Mouse (Mus musculus) regulatory T cell (primary cell): ENCODE data around the gene Prdm12.

Source experiments
- in situ Hi-C: fragments of 300-600 bp; cut with MboI, MseI; formaldehyde crosslinking; loops from one replicate; pipeline ENCODE4 v1.15.1; 2025; ENCODE audit warnings: high pct_unique_total_duplicates

Prdm12 gene

DNA sequence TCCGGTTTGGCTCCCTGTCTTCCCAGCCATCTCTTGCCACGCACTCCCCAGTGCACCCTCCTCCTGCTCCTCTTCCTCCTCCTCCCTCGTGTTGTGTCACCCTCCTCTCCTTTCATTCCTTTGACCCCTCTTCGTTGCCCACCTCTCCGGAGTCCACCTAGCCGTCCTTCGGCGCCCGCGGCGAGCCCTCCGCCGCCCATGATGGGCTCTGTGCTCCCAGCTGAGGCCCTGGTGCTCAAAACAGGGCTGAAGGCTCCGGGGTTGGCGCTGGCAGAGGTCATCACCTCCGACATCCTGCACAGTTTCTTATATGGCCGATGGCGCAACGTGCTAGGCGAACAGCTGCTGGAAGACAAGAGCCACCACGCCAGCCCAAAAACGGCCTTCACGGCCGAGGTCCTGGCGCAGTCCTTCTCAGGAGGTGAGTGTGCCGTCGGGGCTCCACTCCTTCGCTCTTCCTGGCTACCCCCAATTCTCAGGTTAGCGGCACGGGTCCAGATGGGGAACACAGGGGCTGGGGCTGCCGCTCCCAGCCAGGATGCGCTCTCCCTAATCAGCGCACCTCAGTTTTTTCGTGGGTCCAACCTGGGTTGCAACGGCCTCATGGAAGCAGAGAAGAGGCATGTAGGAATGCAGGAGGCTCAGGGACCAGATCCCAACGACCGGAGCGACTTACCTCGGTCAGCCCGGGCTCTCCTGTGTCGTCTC, at the start of gene Prdm12:
Gene Prdm12 (plus strand): TSS at position 137 of the 708 bp plus-strand sequence.
- in situ Hi-C loops, result no loop called here

DNA sequence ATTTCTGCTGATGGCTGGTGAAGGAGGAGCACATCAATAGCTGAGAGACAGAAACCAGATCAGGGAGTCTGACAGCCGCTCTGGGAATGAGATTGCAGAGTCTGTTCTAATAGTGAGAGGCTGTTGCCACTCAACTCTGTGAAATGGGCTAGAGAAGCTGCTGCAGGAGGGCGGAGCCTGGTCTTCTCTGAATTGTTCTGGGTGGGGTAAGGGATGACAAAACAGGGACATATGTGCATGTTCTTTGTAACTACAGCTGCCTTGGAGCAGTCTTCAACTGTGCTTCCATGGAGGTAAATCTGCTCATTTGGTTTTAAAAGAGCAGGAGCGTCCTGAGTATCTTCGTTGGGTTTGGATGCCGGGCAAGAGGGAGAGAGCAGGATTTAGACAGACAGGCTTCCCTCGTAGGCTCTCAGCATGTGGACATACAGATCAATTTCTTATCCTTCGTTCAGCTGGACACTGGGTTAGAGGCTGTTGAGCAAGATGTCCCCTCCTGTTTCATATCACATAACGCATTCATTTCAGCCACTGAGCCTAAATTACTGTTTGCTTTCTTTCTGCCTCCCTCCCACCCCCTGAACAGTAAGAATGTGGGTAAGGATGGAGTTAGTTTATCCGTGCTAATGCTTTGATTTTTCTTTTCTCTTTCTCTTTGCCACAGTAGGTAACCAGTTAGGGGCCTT, 47.9 kb upstream of the Prdm12 start:
- in situ Hi-C loops, result no loop called here

DNA sequence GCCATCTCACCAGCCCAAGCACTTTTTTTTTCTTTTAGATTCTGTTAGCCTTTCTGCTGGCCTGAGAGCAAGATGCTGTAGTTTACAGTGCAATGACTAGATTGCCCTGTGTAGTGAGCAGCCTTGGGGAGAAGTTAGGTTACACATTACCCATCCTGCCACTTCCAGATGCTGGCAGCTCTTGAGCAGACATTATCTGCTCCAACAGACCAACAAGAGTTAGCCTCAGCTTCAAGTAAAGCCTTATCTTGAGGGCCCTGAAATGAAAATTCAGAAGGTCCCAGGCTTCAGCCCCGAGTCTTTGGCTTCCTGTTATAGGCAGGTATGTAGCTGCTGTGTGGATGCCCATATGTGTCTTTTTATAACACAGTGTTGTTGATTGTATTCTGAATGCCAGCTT, 32.3 kb upstream of the Prdm12 start:
- in situ Hi-C loops, result no loop called here

DNA sequence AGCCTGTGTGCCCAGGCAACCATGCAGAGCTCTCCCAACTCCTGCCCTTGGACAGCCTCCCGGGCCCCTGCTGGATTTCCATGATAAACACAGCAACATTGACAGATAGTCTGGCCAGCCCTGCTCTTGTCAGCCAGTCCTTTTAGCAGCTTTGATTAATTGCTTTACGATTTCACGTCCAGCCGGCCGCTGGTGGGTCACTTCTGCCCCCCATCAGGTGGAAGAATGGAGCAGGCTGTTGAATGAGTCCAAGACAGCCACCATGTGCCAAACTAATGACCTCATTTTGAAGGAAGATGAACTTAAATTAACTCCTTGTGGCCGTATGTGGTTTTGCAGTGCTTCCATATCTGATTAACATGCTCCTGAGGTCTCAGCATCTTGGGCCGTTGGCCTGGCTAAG, 30.0 kb upstream of the Prdm12 start:
- in situ Hi-C loops, result no loop called here

DNA sequence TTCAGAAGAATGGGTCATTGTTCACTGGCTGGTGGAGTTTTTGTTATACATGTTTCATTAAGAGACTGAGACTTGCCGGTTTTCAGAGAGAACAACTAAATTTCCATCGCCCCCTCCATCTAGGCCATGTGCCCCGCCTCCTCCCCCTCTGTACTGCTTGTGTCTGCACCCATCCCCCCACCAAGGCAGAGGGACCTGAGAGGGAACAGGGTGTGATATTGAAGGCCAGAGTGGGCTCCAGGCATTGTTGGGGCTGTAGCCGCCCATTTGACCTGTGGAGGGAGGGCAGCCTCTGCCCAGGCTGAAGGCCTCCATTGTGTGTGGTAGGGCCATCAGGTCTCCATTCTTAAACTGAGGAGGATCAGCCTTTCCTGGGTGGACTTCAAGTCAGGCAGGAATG, 28.9 kb upstream of the Prdm12 start:
- in situ Hi-C loops, result no loop called here

DNA sequence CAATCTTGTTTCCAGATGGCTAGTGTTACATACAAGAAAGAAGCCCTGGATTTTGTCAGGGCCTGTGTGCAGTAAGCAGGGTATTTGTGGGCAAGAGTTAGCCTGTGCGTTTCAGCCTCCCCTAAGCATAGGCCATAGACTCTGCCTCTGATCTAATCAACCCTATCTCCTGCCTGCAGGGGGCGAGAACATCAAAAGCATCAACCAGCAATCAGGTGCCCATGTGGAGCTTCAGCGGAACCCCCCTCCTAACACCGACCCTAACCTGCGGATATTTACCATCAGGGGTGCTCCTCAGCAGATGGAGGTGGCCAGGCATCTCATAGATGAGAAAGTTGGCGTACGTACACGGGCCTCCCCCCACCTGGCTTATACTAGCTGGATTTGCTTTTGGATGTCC, 28.4 kb upstream of the Prdm12 start:
- in situ Hi-C loops, result no loop called here

DNA sequence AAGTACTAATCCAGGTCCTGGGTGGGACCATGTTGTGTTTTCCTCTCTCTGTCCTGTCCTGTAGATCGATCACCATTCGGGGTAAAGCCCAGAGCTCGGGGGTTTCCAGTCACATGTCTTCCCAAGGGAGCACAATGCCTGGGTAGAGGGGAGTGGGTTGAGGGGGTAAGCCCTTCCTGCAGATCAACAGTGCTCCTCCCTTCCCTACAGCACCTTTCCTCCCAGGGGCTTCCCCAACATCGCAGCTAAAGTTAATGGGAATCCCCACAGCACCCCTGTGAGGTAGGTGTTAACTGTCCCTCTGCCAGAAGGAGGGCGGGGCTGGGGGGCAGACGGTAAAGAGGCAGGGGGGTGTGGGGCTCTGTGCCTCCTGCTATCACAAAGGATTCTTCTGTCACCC, 27.2 kb upstream of the Prdm12 start:
- in situ Hi-C loops, result no loop called here

DNA sequence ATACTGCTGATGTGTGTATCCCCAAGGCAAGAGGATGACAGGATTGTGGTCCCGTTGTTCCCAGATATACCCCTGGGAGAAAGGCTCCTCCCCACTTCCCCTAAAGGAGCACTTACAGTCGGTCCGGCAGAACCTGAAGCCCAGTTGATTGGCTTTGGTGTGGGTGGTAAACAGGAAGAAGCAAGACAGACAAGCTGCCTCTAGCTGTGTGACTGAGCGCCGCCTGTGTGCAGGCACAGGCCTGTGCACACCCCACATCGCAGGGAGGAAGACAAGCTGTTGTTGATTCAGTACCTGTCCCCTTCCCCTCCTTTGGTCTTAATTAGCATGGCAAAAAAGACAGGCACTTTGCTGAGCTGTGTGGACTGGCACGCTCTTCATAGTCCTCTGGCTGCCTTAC, 26.1 kb upstream of the Prdm12 start:
- in situ Hi-C loops, result no loop called here

DNA sequence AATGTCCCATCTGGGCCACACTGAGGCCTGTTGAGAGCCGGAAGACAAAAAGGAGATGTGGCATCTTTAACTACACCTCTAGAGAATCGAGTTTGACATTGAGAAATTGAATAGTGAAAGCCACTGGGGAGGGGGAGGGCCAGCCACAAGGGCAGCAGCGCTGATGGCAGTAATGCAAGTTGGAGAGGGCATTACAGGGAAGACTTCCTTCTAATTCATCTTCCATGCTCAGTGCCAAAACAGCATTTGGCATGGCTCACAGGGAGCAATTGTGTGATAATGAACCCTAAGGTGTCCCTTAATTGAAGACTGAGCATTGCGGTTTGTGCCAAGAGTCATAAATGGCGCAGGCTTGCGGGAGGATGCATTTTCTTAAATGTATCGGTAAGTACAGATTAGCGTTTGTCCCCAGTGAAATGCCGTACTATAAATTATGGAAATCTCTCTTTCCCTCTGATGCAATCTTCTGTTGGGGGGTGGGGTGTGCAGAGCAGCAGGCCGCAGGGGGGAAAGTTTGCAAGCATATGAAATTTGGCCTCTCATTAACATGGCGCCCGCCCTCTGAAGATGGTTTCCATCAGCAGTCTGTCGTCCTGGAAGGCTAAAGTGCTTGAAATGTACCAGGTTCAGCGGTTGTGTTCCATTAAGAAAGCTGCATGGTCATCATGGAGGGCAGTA, 21.2 kb upstream of the Prdm12 start:
- in situ Hi-C loops, result no loop called here

DNA sequence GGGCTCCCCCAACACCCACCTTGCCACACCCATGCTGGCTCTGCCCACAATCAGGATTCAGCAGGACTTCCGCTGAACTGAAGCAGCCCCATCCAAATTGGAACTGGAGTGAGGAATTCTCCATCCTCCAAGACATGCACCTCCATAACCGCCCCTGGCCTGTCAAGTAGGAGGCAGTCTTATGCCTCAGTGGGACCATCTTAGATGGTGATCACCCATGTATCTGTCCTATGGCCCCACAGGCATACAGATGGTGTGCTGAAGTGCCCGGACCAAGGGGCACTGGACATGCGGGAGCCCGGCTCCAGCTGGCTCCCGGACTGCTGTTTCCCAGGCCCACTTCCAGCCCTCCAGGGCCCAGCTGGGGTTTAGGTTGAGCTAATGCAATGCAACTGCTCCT, 20.6 kb upstream of the Prdm12 start:
- in situ Hi-C loops, result no loop called here

DNA sequence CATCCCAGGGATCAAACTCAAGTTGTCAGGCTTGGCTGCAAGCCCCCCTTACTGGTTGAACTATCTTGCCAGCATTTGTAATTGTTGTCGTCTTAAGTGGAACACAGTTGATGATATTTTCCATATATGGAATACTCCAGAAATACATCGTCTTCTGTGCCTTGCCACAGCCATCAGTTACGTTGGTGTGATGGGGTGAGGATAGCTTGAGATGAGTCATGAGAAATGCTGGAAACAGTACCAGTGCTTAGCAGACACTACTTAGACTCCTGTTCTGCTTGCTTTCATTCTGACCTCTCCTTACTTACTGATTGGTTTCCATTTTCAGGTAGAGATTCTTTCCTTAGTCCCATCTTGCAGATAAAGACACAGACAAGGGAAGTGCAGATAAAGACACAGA, 6.3 kb upstream of the Prdm12 start:
- in situ Hi-C loops, result no loop called here

DNA sequence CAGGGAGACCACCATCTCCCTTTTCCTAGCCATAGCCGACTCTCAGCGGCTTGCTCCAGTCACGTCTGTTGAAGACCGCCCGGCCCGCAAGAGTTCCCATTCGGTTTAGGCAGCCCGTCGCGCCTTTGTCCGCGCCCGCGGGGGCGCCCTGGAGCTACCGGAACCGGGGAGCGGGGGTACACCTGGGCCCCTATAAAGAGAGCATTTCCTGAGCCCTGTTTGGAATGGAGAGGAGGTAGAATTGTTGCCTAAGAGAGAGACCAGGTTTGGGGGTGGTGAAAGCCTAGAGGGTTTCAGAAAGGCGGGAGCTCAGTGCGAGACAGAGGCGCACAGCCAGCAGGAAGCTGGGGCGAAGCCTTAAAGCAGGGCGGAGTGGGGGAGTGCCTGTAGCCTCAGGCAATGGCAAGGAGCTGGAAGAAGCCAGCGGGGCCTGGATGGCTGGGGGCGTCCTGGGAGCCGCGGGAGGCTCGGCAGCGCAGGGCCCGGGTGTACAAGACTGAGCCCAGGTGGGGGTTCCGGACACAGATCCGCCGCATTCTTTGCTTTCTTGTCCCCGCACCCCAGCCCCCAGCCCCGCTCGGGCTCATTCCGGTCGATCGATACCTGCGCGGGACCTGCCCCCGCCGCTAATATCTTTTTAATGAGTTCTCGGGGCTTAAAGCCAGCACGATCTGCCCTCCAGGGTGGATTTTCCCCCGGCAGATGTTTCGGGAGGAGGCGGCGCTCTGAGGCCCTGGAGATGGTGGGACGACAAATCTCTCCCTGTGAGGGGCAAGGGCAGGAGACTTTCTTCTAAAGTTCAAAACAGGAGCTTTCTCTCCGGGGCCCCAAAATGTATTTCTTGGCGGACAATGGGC, 4.3 kb upstream of the Prdm12 start:
- in situ Hi-C loops, result no loop called here

DNA sequence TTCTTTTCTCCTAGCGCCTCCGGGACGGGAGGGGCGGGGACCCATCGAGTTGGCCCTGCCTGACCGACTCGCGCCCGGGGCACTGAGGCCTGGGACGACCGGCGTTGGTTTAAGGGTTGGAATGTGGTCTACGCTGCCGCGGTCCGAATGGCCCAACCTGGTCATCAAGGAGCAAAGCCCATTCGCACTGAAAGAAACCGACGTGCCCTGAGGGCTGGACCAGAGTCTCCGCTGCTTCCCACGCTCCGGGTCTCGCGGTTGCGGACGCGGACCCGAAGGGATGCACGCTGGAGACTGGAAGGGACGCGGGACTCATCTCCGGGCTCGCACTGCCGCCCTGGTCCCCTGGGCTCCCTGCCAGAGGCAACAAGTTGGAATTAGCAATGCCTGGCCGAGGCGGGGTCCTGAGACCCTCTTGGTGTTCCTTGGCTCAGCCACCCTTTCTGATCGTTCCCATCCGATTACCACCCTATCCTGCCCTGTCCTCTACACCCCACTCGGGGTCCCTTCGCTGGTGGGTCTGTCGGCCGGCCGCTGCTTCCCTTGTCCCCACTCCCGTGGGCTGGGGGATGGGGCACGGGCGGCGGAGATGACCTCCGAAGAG, 3.6 kb upstream of the Prdm12 start:
- in situ Hi-C loops, result no loop called here

DNA sequence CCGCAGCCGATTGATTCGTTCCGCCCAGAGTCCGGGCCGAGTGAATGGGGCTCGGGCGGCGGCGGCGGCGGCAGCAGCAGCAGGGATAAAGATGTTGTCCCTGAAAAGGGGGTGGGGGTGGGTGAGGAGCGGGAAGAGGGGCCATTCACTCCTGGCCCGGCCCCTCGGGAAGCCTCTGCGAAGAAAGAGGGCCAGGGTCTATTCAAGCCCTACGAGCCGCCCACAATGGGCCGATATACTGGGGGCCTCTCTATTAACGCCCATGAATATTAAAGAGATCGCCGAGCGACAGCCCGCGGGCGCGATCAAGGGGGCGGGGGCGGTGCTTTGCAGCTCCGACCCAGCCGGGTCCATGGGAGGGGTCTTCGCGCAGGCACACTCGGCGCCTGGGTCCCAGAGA, 3.1 kb upstream of the Prdm12 start:
- in situ Hi-C loops, result no loop called here

DNA sequence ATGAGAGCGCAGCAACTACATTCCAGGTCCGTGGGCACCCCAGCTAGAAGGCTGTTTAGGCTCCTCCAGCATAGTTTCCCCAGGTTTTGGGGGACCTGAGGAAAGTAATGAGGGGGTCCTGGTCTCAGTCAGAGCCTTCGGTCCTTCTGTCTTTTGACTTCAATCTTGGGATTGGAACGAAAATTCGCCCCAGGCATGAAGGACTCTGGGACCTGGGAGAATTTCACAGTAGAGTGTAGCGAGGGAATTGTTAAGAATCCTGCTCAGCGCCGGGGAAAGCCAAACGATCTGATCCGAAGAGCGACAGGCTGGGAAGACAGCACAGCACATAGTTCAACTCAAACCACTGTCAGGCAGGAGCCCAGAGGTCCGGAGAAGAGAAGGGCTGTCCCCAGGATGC, 2.5 kb upstream of the Prdm12 start:
- in situ Hi-C loops, result no loop called here

DNA sequence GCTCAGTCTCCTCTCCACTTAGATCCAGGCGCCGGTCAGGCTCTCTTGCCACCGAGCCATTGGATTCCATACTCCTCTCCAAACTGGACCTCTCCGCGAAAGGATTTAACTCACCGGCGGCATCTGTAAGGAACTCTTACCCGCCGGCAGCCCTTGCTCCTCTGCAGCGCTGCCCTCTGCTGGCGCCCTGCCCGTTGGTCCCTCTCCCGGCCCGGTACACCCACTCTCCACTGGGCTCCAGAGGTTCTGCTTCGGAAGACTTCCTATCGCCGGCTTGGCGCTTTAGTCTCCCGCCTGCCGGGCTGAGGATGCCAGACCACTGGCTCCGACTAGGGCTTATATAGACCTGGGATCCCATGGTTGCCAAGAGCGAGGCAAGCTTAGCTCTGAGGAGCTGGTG, 2.0 kb upstream of the Prdm12 start:
- in situ Hi-C loops, result no loop called here

DNA sequence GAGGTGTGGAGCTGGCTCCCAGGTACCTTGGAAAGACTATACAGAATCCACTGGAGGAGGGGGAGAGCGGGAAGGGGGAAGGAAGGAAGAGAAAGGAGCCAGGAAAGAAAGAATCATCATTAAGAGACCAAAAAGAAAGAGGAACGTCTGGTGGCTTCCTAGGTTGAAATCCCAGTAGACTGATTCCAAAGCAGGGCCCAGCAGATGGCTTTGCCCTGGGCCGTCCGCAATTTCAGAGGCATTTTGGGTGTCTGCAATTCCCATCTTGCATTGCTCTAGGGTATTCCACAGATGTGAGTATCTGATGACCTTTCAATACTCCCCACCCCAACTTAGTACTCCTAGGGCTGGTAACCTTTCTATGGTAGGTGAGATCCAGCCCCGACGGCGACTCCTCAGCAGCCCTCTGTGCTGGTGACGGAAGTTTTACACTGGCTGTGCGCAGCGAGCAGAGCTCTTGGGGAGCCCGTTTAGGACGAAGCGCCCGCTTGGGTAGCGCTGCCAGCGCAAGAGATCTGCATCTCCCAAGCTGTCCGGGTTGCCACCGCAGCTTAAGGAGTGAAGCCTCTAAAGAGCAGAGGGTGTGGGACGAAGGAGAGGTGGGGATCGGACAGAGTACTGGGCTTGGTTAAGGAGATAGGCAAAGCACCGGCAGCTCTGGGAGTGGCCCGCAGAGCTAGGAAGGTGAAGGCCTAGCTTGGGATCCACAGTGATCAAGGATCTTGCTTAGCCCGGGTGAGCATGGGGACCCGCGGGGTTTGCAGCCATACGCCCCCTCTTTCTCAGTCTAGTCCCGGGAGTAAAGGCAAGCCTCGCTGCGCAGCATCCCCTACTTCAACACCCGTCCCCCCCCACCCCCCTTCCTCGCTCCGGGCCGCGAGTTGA, 1.0 kb upstream of the Prdm12 start:
- in situ Hi-C loops, result no loop called here

DNA sequence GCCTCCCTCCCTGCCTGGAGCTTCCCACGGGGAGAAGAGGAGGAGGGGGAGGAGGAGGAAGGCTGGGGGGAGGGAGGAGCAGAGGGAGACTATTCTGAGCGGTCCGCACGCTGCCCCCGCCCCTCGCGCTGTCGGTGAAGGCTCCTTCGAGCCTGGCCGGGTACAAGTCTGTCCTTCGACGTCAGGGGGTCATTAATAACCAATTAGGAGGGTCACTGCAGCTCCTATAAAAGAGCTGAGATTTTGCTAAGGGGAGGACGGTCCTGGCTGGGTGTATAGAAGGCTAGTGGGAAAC, 424 bp upstream of the Prdm12 start:
- in situ Hi-C loops, result no loop called here

DNA sequence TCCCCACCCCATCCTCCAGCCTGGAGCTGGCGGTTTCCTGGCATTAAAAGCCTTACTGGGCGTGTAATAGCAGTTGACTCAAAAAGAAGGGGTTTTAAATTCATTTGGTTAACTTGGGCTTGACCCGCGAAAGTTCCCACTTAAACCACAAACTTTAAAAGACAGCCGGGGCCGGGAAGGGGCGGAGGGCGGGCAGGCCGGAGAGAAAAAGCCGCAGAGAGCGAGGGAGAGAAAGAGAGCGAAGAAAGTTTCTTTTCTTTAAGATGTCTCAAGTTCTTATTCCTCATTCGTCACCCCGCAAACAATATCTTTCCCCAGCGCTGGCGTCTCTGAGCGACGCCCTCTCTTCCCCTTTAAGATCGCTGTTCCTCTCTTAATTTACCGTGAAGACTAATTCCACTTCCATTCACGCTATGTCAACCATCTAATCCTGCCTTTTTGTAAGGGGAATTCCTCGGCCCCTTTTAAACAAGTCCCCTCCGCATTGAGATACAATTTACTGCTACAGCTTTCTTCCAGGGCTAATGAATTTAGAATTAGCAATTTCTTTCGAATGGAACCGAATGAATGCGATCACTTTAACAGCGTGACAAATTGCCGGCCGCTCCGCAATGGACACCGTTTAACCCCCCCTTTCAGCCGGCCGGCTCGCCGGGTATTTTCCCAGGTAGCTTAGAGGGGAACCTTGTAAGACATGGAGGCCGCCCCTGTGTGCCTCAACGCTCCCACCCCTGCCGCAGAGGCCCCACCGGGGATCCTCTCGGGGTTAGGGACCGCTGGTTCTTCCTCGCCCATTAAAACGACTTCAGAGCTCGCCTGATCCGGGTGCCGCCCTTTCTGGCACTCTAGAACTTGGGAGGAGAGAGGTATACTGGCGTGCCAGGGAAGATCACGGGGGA, 1.0 kb downstream of the Prdm12 start:
- in situ Hi-C loops, result no loop called here

DNA sequence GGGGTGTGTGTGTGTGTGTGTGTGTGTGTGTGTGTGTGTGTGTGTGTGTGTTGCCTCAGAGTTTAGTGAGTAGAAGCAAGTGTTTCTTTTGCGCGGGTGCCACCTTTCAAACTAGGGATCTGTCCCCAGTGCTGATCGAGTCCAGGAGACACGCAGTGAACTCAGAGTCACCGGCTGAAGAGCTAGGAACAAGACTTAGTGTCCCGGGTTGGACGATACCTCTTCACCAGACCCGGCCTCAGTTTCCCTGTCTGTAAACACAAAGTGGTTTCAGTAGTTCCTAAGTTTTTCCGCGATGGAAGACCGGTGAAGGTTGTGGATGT, 1.6 kb downstream of the Prdm12 start:
- in situ Hi-C loops, result no loop called here
